Mouse (Mus musculus) frontal cortex, adult (tissue): Measurements from ENCODE around the gene Lcn5.

Experiments
- ATAC-seq: cut with Nextera tagmentation; 2 replicates; pipeline ENCODE4 v1.9.2; 2017; ENCODE audit warnings: mild to moderate bottlenecking, moderate library complexity, mixed read lengths; ENCODE audit not compliant: low TSS enrichment

Lcn5 gene

DNA sequence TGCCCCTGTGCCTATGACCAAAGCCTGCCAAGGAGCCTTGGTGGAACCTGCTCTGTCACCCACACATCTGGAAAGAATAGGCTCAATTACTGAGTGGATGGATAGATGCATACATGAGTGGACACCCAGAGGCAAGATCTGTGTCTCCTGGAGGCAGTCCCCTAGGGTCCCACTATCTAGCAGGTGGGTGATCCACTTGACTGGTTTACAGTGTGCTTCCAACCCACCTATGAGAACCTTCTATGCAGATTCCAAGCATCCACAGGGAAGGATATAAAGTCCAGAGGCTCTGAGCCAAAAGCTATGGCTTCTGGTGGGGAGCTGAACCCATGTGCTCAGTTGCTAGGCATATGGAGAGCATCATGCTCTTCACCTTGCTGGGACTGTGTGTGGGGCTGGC is at the start of gene Lcn5:
Lcn5 (plus strand) TSS at position 301 of the 400 bp plus-strand sequence.
- no peak for ATAC-seq

GRCm38 (mm10) chr2:25608671-25609070 is 49.1 kb upstream of the Lcn5 start:
- 0 out of 2 replicates have a peak, but pooled peaks have one; percentile 11 for ATAC-seq

GRCm38 (mm10) chr2:25616398-25616797 is 41.4 kb upstream of the Lcn5 start:
- ATAC-seq = no peak

DNA sequence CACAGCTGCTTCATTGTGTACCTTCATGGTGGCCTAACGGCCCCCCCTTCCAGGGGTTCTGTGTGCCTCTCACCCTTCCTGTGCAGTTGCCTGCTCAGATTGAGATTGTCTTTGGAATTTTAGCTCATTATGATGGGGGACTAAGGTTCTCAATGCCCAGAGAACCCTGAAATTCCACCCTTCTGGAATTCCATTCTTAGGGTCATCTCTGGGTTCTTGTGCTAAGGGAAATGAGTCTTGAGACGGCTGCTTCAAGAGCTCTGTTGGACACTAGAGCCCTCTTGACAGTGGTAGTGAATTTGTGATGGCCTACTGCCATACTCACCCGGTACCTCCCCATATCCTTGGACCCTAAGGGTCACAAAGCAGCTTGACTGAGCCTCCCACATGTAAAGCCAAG is 40.2 kb upstream of the Lcn5 start, which contains the start of gene Ccdc183:
Ccdc183 (minus strand) TSS at position 101 of the 400 bp plus-strand sequence.
- no peak for ATAC-seq

- ATAC-seq = no peak
Measured at GRCm38 (mm10) chr2:25620386-25620785, 37.4 kb upstream of the Lcn5 start.

- no peak for ATAC-seq
Measured at GRCm38 (mm10) chr2:25620852-25621228, 36.9 kb upstream of the Lcn5 start.

DNA sequence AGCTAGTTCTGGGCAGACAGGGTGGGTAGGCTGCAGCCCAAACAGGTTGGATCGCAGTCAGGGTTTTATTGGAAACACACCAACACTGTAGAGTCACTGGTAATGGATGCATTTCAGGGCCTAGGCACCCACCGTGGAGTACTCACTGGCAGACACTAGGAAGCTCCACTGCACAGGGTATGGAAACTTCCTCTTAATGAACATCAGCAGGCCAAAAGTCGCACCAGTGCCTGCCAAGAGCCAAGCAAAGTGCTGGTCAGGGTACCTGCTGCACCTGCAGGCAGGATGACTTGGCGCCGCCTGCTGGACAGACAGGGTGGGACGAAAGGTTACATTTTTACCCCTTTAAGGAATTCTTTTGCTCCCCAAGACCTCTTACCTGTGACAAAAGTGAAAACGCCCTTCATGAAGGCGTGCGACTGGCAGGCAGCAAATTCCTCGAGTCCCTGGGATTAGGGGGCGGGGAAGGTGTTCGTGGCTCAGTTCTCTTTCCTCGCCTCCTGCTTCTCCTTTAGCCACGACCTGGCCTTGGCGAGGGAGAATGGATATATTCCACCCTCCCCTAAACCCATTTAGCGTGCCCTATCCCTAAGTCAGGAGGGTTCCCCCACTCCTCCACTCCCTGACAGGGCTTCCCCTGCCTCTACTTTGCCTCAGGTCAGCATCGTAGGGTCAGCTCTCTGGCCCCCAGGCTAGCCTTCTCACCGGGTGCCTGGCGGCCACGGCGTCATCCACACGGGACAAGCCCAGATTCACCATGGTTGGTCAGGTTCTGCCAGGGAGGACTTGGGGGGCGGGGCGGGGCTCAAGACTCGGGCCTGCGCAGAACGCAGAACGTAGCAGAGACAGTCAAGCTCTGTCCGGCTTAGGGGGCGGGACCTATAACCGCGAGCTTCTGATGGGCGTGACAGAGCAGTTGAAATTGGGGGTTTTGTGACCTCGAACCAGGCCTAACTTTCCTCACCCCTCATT is 36.2 kb upstream of the Lcn5 start, which contains the start of gene Tmem141:
Tmem141 (minus strand) TSS at position 777 of the 972 bp plus-strand sequence.
- ATAC-seq = peak; percentile 96

- no peak for ATAC-seq
Measured at GRCm38 (mm10) chr2:25625986-25626385, 31.8 kb upstream of the Lcn5 start.

GRCm38 (mm10) chr2:25627811-25628210 is 29.9 kb upstream of the Lcn5 start, which contains the start of gene Fcna:
TSS of gene Fcna (minus strand) at chr2:25628030.
- no peak for ATAC-seq

DNA sequence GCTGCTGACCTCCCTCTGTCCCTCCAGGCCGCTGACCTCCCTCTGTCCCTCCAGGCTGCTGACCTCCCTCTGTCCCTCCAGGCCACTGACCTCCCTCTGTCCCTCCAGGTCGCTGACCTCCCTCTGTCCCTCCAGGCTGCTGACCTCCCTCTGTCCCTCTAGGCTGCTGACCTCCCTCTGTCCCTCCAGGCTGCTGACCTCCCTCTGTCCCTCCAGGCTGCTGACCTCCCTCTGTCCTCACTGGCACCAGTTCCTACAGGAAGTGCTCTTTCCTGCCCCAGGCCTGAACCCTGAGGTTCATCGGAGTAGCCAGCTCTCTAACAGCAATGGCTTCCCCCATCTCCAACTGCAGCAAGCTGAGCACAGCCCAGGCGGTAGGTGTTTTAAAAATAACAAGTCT is 29.0 kb upstream of the Lcn5 start:
- ATAC-seq = no peak

DNA sequence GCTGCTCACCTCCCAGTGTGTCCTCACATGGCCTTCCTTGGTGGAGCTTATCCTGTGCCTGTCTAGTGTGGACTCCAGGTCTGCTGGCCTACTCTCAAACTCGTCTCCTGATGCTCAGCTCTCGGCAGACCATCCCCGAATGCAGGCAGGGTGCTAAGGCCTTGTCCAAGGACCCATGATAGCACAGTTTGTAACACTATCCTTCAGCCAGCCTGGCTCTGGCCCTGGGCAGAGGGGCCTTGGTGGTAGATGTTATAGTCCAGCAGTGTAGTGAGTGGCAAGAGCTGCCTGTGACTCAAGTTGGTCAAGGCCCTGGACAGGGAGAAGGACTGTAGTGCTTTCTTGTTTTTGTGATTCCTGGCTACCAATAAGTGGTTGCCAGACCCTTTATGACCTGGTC is 24.1 kb upstream of the Lcn5 start:
- no peak for ATAC-seq

- peak; percentile 73 for ATAC-seq
Measured at GRCm38 (mm10) chr2:25634046-25634445, 23.7 kb upstream of the Lcn5 start.

DNA sequence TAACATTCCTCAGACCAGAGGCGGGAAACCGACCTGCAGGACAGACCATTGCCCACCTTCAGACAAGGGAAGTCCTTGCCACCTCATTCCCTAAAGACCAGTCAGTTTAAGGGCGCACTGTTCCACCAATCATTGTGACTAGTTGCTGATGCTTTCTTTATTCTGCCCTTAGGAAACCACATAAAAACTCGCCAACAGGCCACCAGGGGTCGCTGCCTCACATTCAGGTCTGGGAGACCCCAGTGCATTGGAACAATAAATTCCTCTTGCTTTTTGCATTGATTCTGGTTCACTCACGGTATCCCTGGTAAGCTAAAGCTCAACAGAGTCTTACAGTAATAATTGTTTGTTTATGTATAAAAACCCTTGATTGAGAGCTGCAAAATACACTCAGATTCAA is 17.9 kb upstream of the Lcn5 start:
- no peak for ATAC-seq

- ATAC-seq = no peak
Measured at GRCm38 (mm10) chr2:25652902-25653301, 4.8 kb upstream of the Lcn5 start, which contains the start of gene Lcn8. TSS of gene Lcn8 (plus strand) at chr2:25653120.

- no peak for ATAC-seq
Measured at GRCm38 (mm10) chr2:25654502-25654901, 3.2 kb upstream of the Lcn5 start.

GRCm38 (mm10) chr2:25656691-25657090 is 1.1 kb upstream of the Lcn5 start:
- peak; percentile 57; the same call in 1 of the 2 replicates for ATAC-seq

DNA sequence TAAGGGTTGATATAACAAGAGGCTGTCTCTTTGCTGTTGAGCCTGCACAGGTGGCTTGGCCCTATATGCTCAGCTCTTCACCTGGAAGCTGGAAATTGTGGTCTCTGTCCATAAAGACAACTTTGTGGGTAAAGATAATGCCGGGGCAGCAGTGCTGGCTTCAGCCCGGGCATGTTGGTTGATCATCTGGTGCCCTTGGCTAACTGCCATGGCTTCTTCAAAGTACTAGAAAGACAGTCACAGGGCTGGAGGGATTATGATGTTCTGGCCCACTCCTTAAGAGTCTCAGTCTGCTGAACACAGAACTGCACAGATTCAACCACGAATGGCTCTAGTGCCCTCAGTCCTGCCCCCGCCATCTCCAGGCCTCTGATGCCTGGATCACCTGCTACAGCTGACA is 506 bp upstream of the Lcn5 start:
- ATAC-seq = no peak

- no peak for ATAC-seq
Measured at GRCm38 (mm10) chr2:25660279-25660678, 2.5 kb downstream of the Lcn5 start.

DNA sequence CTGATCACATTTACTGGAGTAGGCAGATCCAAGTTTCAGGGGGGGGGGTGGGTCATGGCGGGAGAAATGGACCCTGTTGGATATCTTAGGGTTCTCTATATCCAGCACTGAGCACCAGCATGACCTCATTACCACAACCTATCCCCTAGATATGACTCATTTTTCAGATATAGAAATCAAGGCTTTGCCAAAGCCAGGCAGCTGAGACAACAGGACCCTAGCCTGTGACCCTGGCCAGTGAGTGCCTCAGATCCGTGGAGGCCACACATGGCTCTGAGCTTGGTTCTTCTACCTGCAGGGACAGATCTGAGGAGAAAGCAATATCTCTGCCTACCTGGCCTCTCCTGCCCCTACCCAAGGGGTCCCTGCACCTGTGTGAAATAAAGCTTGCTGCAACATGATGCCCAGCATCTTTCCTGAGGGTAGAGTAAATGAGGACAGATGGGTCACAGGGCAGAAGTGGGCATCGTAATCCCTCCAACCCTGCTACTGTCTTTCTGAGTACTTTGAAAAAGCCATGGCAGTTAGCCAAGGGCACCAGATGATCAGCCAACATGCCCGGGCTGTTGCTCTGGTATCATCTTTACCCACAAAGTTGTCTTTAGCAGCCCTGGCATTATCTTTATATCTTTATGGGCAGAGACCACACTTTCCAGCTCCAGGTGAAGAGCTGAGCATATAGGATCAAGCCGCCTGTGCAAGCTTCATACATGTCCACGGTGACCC is 3.7 kb downstream of the Lcn5 start:
- ATAC-seq = no peak

DNA sequence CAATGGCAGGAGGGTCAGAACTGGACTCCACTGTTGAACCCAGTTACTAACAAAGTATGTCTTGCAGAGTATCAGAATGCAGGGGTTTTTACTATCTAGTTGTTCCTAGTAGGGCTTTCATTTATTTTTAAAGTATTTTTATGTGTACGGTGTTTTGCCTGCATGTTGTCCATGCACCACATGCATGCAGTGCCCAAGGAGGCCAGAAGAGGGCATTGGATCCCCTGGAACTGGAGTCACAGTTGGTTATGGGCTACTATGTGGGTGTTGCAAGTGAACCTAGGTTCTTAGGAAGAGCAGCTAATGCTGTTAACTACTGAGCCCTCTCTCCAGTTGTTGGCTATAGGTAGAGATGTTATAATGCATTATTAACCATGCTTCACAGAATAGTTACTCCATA is 5.8 kb downstream of the Lcn5 start:
- ATAC-seq = no peak

- ATAC-seq = no peak
Measured at GRCm38 (mm10) chr2:25664125-25664524, 6.4 kb downstream of the Lcn5 start.

DNA sequence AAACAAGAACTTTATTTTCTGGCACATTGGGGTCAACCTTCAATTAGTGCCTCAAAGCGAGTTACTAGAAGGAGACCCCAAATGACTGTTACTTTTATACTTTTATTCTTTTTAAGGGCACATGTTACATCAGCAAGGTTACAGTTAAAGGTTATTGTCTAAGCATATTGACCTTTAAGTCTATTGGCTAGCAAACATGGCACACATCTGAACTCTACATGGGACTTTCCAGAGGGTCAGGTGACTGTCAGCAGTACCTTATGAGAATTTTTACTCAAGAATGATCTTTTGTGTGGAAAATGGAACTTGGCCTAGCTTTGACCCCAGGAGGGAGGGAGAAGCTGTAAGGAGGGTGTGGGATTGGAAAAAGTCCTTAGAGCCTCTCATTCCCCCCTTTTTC is 8.8 kb downstream of the Lcn5 start:
- no peak for ATAC-seq
